Mouse (Mus musculus) brain, embryonic 18.5 days (tissue): ENCODE results near the gene Dnajc25.

Experiments used
- DNase-seq: peaks from one replicate; pipeline ENCODE4 v3.0.0-alpha.2; 2012; ENCODE audit warnings: low read depth, low spot score

Gene Dnajc25

DNA sequence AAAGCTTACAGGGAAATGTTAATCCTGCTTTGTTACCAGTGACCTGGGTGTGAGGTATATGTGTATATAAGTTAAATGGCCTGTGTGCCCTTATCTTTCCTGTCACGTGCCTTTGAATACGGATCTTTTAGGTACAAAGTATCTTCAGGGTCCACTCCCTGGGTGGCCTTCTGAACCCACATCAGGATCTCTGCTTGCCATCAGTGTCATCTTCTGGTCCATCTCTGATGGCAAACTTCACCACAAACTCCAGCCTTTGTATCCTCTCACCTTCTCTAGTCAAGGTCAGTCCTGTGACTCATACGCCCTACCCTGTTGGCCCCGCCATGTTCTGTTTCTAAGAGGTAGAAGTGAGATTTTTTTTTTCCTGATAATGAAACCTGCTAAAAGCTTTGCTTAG lies at the start of gene Dnajc25:
Dnajc25 (plus strand) TSS at position 301 of the 400 bp plus-strand sequence.
- no peak for DNase-seq

GRCm38 (mm10) chr4:58948391-58948790 lies 46.5 kb upstream of the Dnajc25 start:
- DNase-seq, result no peak

DNA sequence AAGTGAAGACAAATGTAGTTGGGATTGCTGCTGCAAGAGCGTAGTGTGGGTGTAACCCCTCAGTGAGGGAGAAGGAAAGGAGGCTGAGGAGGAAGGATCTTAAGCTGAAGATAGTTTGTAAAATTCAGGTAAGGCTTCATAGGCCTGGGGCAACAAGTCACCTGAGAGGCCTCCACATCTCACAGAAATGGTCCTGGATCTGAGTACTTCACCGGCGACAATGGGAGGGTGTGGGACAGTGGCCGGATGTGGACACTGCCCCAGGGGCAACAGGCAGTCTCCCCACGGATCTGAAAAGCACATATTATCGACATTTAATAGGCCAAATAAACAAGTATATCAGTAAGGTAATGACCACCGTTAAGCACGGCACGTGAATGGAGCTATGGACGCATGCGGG lies 42.2 kb upstream of the Dnajc25 start:
- no peak for DNase-seq

GRCm38 (mm10) chr4:58961719-58962118 lies 33.1 kb upstream of the Dnajc25 start:
- DNase-seq, result no peak

- no peak for DNase-seq
These were observed 31.6 kb upstream of the Dnajc25 start for GRCm38 (mm10) chr4:58963271-58963670.

- DNase-seq, result no peak
These were observed 29.7 kb upstream of the Dnajc25 start for GRCm38 (mm10) chr4:58965136-58965535.

GRCm38 (mm10) chr4:58970678-58971077 lies 24.2 kb upstream of the Dnajc25 start:
- no peak for DNase-seq

DNA sequence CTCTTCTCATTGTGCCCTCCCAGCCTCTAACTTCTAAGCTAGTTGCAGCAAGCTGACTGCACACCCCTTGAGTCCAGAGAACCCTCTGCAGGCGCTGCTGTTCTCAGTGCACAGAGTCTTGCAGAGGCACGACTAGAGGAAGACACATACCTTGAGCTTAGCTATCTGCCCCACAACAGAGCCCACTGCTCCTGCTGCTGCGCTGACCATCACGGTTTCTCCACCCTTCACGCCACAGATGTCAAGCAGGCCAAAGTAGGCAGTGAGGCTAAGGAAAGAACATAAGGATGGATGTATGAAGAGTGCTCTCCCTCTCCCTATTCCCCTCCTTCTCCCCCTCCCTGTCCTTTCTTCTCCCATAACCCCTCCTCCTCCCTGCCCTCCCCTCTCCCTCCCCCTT lies 19.2 kb upstream of the Dnajc25 start:
- no peak for DNase-seq

DNA sequence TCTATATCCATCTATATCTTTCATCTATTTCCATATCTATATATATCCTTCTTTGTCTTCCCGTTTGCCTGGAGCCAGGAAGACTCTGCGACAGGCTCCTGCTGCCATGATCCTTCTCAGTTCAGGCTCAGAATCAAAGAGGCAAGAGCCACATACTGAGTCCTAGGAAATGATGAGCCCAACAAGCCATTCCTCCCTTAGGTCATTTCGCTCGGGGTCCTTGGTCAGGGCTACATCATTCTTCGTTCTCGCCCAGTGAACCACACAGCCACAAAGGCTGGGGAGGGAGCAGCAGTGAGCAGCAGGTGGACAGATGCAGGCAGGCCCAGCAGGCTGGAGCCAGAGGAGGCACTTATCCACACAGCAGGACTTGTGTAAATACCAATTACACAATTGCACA lies 13.4 kb upstream of the Dnajc25 start:
- DNase-seq, result no peak

DNA sequence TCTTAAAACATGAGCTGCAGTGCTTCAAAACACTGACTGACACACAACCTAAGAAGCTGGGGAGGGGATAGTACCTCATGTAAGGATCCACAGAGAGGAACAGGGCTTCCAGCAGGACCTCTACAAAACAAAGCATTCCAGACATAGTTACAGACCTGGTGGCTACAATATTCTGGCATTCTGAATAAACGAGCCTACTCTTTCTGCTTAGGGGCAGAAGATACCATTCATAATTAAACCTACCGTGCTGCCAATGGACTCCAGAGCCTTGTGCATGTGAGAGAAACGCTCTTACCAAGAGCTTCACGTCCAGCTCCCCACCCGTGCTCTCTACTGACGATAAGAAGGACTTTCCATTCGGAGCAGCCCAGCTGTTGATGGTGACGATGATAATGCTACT lies 12.1 kb upstream of the Dnajc25 start:
- DNase-seq, result no peak

DNA sequence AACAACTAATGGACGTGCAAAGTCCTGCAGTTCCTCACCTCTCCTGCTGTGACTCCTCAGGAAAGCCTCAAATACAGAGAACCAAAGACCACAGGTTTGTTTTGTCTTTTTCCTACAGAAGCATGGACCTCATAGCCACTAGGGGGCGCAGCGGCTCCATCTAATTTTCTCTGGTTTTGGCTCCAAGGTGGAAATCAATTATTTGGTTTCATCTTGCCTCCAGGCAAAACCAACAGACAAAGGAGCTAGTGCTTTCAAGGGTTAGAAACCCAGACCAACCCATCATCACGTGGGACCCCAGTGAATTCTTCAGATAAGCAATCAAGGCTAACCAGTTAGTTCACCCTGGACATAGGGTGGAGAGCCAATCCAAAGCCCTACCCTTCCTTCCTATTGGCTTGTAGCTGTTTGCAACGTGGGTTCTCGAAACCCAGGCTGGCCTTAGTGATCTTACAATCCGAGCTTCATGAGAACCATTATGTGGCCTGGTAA lies 9.7 kb upstream of the Dnajc25 start:
- DNase-seq, result no peak

DNA sequence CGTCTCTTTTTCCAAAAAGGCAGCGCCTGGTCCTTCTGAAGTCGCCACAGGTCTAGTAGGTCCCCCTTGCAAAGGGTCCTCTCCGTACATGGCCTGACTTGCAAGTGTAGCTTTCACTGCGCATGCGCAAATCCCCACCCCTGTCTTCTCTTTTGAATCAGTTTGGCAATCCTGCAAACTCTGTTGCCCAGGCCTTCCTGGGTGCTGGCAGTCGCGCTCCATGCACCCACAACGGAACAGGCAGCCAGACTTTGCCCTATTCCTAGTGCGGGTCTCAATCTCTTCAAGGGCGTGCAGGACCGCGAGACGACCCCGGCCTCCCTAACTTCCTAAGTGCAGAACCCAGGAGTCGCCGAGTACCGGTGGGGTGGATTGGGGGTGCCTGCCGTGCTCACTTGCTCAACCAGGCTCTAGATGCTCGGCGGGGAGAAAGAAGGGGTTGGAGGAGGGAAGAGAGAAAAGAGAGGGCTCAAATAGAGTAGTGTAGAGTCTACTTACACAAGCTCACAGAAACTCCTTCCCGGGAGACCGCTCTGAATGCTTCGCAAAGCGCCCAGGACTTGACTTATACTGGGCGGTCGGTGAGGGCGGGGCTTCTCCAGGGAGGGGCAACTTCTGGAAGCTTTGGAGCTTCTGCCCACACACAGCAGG lies 8.2 kb upstream of the Dnajc25 start, which contains the start of gene Ptgr1:
Ptgr1 (minus strand) TSS at position 580 of the 651 bp plus-strand sequence.
- DNase-seq, result no peak

GRCm38 (mm10) chr4:58989303-58989898 lies 5.5 kb upstream of the Dnajc25 start:
- DNase-seq, result no peak

DNA sequence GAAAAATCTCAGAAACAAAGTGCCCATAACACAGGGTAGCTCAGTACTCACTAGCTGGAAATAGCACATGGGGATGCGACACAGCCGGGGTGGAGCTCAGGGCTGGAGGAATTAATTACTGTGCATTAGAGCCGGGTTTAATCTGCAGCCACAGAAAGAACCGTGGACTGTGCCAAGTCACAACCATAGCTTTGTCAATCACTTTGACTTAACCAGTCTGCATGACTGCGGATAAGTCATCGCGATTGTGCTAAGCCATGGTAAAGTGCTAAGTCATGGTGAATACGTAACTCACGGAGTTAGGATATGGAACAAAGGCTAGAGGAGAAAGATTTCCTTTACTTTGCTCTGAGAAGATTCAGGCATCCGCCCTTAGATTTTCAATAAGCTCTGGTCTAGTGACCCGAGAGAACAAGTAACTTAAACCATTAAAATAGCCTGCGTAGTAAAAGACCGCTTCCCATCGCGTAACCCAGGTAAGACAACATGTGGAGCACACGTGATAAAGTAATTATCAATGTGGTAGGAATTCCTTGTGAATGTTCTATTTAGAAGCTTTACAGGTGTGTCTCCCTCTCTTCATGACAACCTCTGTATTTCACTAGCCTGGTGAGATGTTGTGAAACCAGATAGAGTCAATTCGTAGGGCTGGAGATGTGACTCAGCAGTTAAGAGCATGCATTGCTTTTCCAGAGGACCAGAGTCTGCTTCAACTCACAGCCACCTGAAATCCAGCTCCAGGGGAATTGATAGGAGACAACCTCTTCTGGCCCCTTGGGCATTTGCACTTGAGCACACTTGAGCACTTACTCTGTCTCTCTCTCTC lies 4.0 kb upstream of the Dnajc25 start:
- no peak for DNase-seq

GRCm38 (mm10) chr4:58992195-58992594 lies 2.7 kb upstream of the Dnajc25 start:
- DNase-seq, result no peak

DNA sequence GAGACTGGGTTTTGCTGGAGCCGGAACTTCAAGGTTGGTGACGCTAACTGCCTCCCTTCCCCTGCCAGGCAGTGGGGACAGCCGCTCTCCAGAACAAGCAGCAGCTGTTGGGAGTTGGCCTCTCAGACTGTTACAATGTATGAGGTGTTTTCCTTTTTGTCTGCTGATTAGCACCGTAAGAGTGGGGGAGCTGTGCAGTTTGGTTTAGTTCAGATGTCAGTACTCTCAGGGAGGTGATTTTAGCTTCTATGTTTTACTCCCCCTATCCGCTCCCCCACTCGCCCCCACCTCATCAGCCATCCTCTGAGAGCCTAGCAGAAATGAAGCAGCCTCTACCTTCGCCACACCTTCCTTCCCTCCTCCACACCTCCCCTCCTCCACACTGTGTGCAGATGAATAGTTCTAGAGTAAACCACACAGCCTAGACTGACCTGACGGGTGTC lies 410 bp downstream of the Dnajc25 start:
- no peak for DNase-seq

DNA sequence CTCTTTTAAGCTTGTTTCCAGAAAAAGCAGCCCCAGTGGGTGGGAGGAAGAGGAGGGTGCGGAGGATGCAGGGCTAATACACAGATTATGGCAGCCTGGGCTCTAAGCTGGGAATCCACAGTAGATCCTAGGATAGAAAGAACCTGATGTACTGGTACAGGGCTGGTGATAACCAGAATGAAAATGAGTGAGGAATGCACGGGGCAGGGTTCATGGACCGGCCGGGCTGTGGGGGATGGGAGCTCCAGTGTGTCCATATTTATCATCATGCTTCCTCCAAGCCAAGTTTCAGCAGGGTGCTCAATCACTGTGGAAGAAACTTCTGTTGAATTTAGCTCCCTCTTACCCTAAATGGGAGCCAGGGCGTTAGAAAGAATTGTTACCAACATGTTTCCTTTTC lies 2.2 kb downstream of the Dnajc25 start:
- no peak for DNase-seq

GRCm38 (mm10) chr4:58998688-58999087 lies 3.8 kb downstream of the Dnajc25 start:
- no peak for DNase-seq

DNA sequence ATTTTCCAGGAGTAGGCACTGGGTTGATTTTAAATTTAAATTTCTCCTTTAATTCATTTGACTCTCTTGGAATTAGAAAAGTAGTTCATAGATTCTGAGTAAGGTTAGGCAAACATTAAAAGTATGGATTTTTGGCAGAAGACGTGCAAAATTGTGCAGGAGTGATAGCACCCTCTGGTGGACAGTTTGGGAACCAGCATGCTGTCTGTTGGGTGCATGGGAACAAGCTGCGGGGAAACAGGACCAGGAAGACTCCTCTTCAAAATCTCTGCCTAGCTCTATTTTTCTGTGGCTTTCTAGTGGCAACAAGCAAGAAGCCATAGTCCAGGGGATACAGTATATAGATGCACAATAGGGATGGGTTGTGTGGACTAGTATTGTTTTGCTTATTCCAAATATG lies 4.8 kb downstream of the Dnajc25 start:
- no peak for DNase-seq

GRCm38 (mm10) chr4:59000614-59001013 lies 5.8 kb downstream of the Dnajc25 start:
- no peak for DNase-seq

DNA sequence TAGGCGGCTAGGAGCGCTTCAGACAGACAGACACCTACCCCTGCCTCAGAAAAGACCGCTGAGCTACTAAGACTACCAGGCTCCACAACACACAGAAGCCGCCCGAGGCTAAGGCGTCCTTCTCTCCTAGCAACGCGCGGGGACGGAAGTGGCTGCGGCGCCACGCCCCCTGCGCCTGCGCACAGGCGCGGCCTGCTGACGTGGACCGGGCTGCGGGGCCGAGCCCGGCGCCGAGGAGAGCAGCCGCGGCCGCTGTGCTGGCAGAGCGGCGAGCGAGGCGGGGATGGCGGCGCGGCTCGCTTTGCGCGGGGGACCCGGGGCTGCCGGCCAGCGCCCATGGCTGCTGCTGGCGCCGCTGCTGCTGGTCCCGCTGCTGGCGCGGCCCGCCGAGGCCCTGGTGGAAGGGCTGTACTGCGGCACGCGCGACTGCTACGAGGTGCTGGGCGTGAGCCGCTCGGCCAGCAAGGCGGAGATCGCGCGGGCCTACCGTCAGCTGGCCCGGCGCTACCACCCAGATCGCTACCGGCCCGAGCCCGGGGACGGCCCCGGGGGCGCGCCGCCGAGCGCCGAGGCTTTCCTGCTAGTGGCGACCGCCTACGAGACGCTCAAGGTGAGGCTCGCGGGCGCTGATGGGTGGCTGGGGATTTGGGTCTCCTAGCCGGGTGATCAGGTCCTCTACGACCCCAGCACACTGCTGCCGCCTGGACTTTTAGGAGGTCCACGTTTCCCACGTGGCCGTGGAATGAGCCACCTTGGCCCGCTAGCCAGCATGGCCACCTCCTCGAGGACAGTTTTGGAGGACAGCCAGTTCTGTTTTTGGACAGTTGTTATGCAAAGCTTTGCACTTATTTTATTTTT lies 8.3 kb downstream of the Dnajc25 start, which contains the start of gene Gm20503:
Gm20503 (plus strand) TSS at position 263 of the 858 bp plus-strand sequence.
- peak; percentile 78 for DNase-seq
